Mouse (Mus musculus) liver, adult 2 months (tissue): ENCODE data around the gene Pisd.

Source experiments
- CTCF ChIP-seq: fragments of 200-500 bp; IDR thresholded peaks from 2 replicates; pipeline ENCODE4 v1.5.1; 2011; ENCODE audit warnings: low read depth, low read length, control low read depth
- POLR2A ChIP-seq: fragments of 200-500 bp; IDR thresholded peaks from 2 replicates; pipeline ENCODE4 v1.6.1; 2011; ENCODE audit warnings: low read length, control low read depth; ENCODE audit not compliant: insufficient read depth; ENCODE audit errors: extremely low read depth

DNA sequence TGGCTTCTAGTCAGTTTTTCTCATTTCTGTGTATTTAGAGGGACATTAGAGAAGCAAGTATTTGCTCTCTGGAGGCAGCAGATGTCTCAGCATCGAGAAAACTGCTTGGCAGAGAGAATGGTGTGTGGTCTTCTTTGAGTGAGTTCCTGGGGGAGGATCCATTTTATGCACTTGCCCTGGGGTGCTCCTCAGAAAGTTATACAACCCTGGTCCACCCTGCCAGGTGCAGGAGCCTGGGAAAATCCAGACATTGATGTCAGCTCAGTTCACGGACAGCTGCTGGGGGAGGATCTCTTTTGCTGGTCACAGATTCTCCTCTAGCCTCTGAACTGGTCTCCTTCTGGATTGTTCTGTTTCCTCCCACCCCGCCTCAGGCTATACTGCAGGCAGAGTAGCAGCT, 64.1 kb downstream of the Pisd start:
- no peak for TF ChIP-seq CTCF
- no peak for TF ChIP-seq POLR2A
